Mouse (Mus musculus) limb, embryonic 13.5 days (tissue): ENCODE measurements around the gene Ebf1. TPM values are rescaled to one million over a fixed set of nuclear protein-coding genes. Genes with fewer than 3 reads are reported as not detected.

Experiments
- ATAC-seq: fragments of 200-750 bp; cut with Nextera tagmentation; 2 replicates; pipeline ENCODE4 v1.8.0; 2017; ENCODE audit warnings: low read depth, moderate number of reproducible peaks, moderate TSS enrichment; ENCODE audit not compliant: low FRiP score
- H3K27ac ChIP-seq: fragments of 300-500 bp; sonication (generic); 2 replicates; pipeline ENCODE4 v1.5.1; 2015; ENCODE audit warnings: inconsistent platforms, mild to moderate bottlenecking, moderate library complexity
- H3K27me3 ChIP-seq: fragments of 300-500 bp; sonication (generic); 2 replicates; pipeline ENCODE4 v1.6.1; 2015; ENCODE audit warnings: mild to moderate bottlenecking, inconsistent platforms
- H3K36me3 ChIP-seq: fragments of 300-500 bp; sonication (generic); 2 replicates; pipeline ENCODE4 v1.6.1; 2015; ENCODE audit warnings: inconsistent platforms, mild to moderate bottlenecking, moderate library complexity
- H3K4me1 ChIP-seq: fragments of 300-500 bp; sonication (generic); 2 replicates; pipeline ENCODE4 v1.6.1; 2015; ENCODE audit warnings: inconsistent platforms
- H3K4me2 ChIP-seq: fragments of 300-500 bp; sonication (generic); replicated peaks from 2 replicates; pipeline ENCODE4 v1.6.1; 2015; ENCODE audit warnings: inconsistent platforms, mild to moderate bottlenecking, moderate library complexity
- H3K4me3 ChIP-seq: fragments of 300-500 bp; sonication (generic); 2 replicates; pipeline ENCODE4 v1.5.1; 2015; ENCODE audit warnings: moderate library complexity, mild to moderate bottlenecking, inconsistent platforms
- H3K9ac ChIP-seq: fragments of 300-500 bp; sonication (generic); 2 replicates; pipeline ENCODE4 v1.6.1; 2015; ENCODE audit warnings: mild to moderate bottlenecking, inconsistent platforms
- H3K9me3 ChIP-seq: fragments of 300-500 bp; sonication (generic); 2 replicates; pipeline ENCODE4 v1.6.1; 2016; ENCODE audit warnings: inconsistent platforms
- WGBS: fragments of 180-500 bp; shearing (Covaris S2); methylation state at CpG from one replicate; pipeline ENCODE4 v1.1.7; 2015; 5-methylcytosine and 5-hydroxymethylcytosine counted together
- polyA plus RNA-seq: library from polyadenylated mRNA; unstranded; fragments of >200 nt; fragmentation: Nextera tagmentation; extraction: Ambion mirVana; gene quantifications from 2 replicates; pipeline ENCODE4 v1.2.1, GENCODE M21; 2015

The Ebf1 gene
- polyA plus RNA-seq, 1 experiment from 2014 or later = 103 TPM

DNA sequence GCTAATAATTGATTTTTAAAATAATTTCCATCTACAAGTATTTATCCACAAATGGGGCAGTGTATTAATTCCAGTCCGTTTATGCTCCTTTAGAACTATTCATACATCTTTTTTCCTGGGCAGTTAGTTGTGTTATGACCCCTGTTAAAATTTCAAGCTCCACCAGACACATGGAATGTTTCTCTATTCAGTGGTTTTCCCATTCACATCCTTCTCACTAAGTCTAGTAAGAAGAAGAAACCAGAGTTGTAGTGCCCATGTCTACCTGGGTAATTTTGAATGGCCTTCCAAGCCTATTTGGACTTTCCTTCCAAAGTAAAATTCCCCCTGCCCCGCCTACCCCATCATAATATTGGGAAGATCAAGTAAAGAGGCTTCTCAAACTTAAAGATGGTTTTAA, 114.6 kb downstream of the Ebf1 start:
- no peak for ATAC-seq

DNA sequence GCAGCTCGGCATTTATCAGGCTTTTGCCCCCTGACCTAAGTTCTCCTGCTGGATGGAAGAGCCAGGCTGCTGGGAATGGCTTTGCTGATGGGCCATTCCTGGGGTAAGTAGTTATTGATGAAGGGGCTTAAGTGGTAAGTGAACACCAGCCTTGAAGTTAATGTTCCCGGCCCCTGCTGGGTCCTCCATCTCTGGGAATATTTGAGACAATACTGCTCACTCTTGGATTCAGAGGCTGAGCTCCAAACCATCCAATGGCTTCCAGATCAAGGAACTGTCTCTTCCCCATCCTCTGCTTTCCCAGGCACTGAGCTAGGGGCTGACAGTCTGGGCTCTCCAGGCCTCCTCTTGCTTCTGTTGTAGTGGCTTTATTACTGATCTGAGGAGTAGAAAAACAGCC, 116.2 kb downstream of the Ebf1 start:
- no peak for ATAC-seq
- no peak overlapping the region for H3K9ac ChIP-seq
- H3K4me3 ChIP-seq = no peak overlapping the region
- H3K27ac ChIP-seq = no peak overlapping the region
- H3K9me3 ChIP-seq = no peaks in the 10 kb centered on the region
- H3K27me3 ChIP-seq = no peaks in the 10 kb centered on the region
- H3K4me2 ChIP-seq = no peak overlapping the region
- no peaks in the 10 kb centered on the region for H3K36me3 ChIP-seq
- 33% methylated on average over 2 of the region's 2 CpGs for whole genome bisulfite sequencing
- H3K4me1 ChIP-seq = peaks cover 7% of the 10 kb centered on the region; the same call in 1 of the 2 replicates

More for the DNA sequence above, 114.6 kb downstream of the Ebf1 start:
- Histone ChIP-seq H3K9me3 (no peaks in the 10 kb centered on the region), H3K36me3 (no peaks in the 10 kb centered on the region), H3K27ac (no peak overlapping the region), H3K4me3 (no peak overlapping the region), H3K9ac (no peak overlapping the region), H3K4me2 (no peak overlapping the region), H3K27me3 (no peaks in the 10 kb centered on the region), H3K4me1 (peaks cover 16% of the 10 kb centered on the region)
- WGBS = 92% methylated on average over 2 of the region's 2 CpGs

DNA sequence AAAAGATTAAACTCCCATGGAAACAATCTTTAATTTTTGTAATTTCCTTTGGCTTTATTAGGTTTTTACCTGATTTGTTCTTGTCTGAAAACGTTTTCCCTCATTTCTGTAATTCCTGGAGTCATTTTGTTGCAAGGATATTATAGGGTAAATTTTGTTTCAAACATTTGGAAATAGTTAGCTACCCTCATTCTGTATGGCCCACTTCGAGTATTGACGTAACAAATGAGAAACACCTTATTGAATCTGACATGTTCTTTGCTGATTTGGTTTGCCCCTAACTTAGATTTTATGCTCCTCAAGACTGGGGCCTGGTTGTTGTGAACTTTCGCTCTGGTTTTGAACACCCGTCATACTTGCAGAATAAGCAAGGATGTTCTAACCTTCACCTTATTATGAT, 120.9 kb downstream of the Ebf1 start:
- H3K27me3 ChIP-seq = no peaks in the 10 kb centered on the region
- WGBS = 45% methylated on average over 5 of the region's 5 CpGs

DNA sequence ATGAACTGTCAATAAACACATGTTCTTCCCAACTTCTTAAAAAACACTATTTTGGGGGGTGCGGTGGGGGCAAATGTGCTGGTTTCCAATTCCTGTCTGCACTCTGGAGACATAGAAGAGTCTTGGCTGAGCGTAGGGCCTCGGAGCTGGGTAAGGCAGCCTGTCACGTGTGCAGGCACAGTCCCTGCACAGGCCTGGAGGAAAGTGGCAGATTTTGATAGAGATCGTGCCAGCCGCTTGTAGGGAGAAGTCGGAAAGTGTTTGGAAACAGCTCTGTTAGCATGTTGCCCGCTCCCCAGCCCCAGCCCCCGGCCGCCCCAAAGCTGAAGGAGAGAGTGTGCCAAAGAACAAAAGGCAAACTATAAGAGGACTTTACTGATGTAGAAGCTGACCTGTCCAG, 121.7 kb downstream of the Ebf1 start:
- Histone ChIP-seq H3K4me1 (peaks cover 34% of the 10 kb centered on the region), H3K9ac (no peak overlapping the region), H3K27me3 (no peaks in the 10 kb centered on the region), H3K9me3 (no peaks in the 10 kb centered on the region), H3K4me3 (no peak overlapping the region), H3K27ac (no peak overlapping the region), H3K36me3 (no peaks in the 10 kb centered on the region), H3K4me2 (peak overlapping the region; percentile 16; the same call in 1 of the 2 replicates)
- WGBS = 24% methylated on average over 10 of the region's 10 CpGs
- 0 out of 2 replicates have a peak, but pooled peaks have one; percentile 59 for ATAC-seq

More for the DNA sequence above, 120.9 kb downstream of the Ebf1 start:
- H3K36me3 ChIP-seq = no peaks in the 10 kb centered on the region
- no peaks in the 10 kb centered on the region for H3K9me3 ChIP-seq
- ATAC-seq = no peak
- no peak overlapping the region for H3K27ac ChIP-seq
- H3K4me3 ChIP-seq = no peak overlapping the region
- no peak overlapping the region for H3K4me2 ChIP-seq
- H3K9ac ChIP-seq = no peak overlapping the region
- peaks cover 33% of the 10 kb centered on the region for H3K4me1 ChIP-seq

DNA sequence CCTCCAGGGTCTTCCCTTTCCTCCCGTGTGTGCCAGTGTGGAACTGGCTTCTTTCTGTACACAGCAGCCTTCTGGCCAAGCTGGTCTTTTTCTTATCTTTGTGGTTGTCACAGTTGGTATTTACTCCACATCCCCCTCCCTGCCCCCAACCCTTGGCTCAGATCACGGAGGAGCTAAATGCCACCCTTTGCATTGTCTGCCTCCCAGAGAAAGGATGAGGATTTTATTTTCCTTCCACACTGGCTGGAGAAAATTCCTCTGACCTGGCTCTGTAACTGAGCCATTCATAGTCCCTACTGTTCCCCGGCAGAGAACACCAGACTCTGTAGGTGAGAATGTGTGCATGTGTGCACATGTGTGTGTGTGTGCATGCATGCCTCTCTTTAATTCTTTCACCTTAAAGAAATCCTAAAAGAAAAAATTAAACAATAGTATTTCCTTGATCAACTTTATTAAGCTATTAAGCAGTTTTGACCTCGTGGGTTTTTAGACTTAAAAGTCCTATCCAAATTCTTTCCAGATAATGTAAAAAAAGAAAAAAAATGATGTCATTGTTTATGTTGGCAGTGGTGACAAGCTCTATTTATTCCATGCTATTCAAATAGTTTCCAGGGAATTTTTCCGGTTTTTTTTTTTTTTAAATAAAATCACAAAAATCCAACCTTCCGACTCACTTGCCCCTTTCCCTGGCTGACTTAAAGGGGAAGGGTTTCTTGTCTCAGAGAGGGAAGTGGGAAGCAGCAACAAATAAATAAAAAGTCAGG, 123.3 kb downstream of the Ebf1 start:
- H3K4me3 ChIP-seq = no peak overlapping the region
- no peak; the same call in 1 of the 2 replicates for ATAC-seq
- peak overlapping the region; percentile 28; the same call in 1 of the 2 replicates for H3K27ac ChIP-seq
- no peak overlapping the region for H3K9ac ChIP-seq
- 23% methylated on average over 6 of the region's 6 CpGs for WGBS
- H3K27me3 ChIP-seq = no peaks in the 10 kb centered on the region
- H3K4me2 ChIP-seq = 0 out of 2 replicates have a peak overlapping the region, but pooled peaks have one; percentile 1
- H3K9me3 ChIP-seq = no peaks in the 10 kb centered on the region
- H3K36me3 ChIP-seq = no peaks in the 10 kb centered on the region
- H3K4me1 ChIP-seq = peaks cover 42% of the 10 kb centered on the region

DNA sequence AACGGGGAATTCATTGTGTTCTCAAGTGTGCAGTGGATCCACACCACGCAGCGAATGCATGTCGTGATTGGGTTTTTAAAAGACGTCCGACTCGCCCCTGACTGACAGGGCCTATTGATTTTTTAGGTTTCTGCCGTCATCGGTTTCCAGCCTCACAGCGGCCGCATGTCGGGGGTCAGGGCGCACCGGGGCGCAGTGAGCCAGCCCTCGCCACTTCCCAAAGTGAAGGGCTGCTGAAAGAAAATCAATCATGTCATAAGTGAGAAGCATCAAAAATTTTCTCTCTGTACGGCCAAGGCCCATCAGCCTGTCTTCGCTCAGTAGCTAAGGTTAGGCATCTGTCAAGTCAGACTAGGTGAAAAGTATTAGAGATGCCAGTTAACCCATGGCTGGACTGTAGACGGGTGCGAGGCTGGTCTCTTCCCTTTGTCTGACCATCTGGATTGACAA, 124.0 kb downstream of the Ebf1 start:
- H3K4me2 ChIP-seq = 0 out of 2 replicates have a peak overlapping the region, but pooled peaks have one; percentile 1
- no peak for ATAC-seq
- 69% methylated on average over 20 of the region's 20 CpGs for WGBS

DNA sequence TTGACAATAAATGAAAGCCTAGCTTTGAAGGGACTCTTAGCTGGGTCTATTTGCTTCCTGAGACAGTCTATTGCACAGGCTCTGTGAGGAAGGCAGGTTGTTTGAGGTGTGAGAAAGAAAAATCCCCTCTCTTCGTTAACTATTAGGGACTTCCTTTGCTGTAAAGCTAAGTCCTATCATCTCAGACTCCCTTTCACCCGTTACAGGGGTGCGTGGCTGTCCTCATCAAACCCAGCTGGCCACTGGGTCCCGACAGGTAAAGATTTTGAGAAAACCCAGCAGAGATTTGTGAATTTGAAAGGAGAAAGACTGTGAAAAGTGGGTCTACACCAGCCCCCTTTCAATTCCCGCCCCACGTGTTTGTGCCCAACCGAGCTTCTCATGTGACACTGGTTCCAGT, 127.3 kb downstream of the Ebf1 start:
- H3K4me3 ChIP-seq = no peak overlapping the region
- 45% methylated on average over 7 of the region's 7 CpGs for WGBS
- H3K4me2 ChIP-seq = no peak overlapping the region
- H3K4me1 ChIP-seq = peaks cover 36% of the 10 kb centered on the region
- ATAC-seq = no peak
- H3K9ac ChIP-seq = no peak overlapping the region
- H3K27me3 ChIP-seq = no peaks in the 10 kb centered on the region
- no peaks in the 10 kb centered on the region for H3K9me3 ChIP-seq
- H3K36me3 ChIP-seq = no peaks in the 10 kb centered on the region
- H3K27ac ChIP-seq = no peak overlapping the region

More for the DNA sequence above, 124.0 kb downstream of the Ebf1 start:
- Histone ChIP-seq H3K4me3 (no peak overlapping the region), H3K9me3 (no peaks in the 10 kb centered on the region), H3K4me1 (peaks cover 42% of the 10 kb centered on the region), H3K27me3 (no peaks in the 10 kb centered on the region), H3K9ac (no peak overlapping the region), H3K27ac (peak overlapping the region; percentile 4; the same call in 1 of the 2 replicates), H3K36me3 (no peaks in the 10 kb centered on the region)

DNA sequence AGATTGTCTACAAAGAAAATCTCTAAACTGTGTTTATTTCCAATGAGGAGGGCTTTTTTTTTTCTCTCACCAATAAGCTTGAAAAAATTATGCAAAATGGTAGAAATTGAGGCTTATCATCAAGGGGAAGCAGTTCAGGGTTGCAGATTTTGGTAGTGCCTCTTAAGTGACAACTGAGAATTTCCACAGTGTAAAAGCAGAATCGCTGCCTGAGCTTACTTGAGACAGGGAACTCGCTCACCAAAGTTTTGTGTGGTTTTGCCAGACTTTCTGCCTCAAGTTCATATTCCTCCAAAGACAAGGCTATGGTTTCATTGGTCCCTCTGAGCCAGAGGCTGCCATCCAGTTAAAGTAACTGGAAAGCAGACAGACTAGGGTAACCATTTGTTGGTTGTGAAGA, 128.8 kb downstream of the Ebf1 start:
- Histone ChIP-seq H3K27me3 (no peaks in the 10 kb centered on the region; the same call in 1 of the 2 replicates), H3K36me3 (no peaks in the 10 kb centered on the region), H3K4me3 (no peak overlapping the region), H3K27ac (no peak overlapping the region), H3K9me3 (no peaks in the 10 kb centered on the region), H3K4me1 (peaks cover 26% of the 10 kb centered on the region), H3K9ac (no peak overlapping the region), H3K4me2 (no peak overlapping the region)
- no peak for ATAC-seq
- WGBS = 82% methylated on average over 2 of the region's 2 CpGs

DNA sequence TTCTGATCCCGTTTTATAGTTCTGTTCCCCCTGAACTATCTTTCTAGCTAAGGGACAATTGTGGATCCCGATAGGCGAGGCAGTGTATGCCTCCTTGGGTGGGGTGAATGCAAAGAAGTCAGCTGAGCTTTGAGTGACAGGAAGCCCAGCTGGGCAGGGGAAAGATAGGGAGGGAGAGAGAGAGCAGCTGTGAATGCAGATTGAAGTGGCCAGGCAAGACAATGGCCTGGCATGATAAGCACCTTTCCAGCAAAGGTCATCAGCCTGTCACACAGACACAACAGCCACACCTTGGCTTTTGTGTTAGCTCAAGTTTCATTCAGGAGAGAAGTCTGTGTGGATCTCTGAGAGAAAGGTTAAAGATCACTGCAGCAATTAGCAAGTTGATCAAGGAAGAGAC, 129.6 kb downstream of the Ebf1 start:
- Histone ChIP-seq H3K4me1 (peaks cover 20% of the 10 kb centered on the region), H3K4me2 (no peak overlapping the region), H3K4me3 (no peak overlapping the region), H3K27ac (no peak overlapping the region), H3K36me3 (no peaks in the 10 kb centered on the region), H3K27me3 (no peaks in the 10 kb centered on the region; the same call in 1 of the 2 replicates), H3K9ac (no peak overlapping the region), H3K9me3 (no peaks in the 10 kb centered on the region)
- ATAC-seq = no peak
- WGBS = 50% methylated on average over 3 of the region's 3 CpGs

DNA sequence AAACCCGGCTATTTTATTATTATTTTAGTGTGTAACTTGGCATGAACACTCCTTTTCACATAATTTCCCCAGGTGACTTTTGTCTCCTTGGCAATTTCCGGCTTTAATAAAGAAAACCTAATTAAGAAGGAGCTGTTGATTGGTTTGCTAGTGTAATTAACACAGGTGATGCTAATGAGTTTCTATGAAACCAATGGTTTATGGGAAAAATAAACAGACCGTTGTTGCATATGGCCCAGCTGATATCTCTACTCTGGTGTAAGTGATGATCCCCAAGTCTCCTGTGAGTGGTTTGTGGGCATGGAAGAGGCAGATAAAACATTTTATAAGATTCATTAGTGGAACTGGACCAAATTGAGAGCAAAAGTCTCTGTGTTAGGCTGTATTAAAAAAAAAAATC, 132.2 kb downstream of the Ebf1 start:
- Histone ChIP-seq H3K4me1 (peaks cover 13% of the 10 kb centered on the region), H3K9me3 (no peaks in the 10 kb centered on the region), H3K27ac (no peak overlapping the region), H3K36me3 (no peaks in the 10 kb centered on the region), H3K9ac (no peak overlapping the region), H3K4me2 (no peak overlapping the region), H3K27me3 (no peaks in the 10 kb centered on the region; the same call in 1 of the 2 replicates), H3K4me3 (no peak overlapping the region)
- WGBS = 57% methylated on average over 3 of the region's 3 CpGs
- ATAC-seq = no peak

DNA sequence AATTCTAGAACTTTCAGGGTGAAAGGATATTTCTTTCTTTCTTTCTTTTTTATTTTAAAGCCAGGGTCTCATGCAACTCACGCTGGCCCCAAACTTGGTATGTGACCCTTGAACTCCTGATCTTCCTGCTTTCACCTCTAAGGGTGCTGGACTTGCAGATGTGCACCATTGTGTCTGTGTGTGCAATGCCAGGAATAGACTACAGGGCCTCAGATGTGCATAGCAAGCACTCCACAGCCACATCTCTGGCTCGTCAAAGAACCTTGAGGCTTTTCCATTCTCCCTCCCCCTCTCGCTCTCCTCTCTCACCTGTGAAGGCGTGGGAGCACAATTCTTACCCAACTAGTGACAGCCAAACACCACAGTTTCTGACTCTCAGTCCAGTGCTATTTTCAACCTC, 137.2 kb downstream of the Ebf1 start:
- WGBS = 82% methylated on average over 4 of the region's 4 CpGs

DNA sequence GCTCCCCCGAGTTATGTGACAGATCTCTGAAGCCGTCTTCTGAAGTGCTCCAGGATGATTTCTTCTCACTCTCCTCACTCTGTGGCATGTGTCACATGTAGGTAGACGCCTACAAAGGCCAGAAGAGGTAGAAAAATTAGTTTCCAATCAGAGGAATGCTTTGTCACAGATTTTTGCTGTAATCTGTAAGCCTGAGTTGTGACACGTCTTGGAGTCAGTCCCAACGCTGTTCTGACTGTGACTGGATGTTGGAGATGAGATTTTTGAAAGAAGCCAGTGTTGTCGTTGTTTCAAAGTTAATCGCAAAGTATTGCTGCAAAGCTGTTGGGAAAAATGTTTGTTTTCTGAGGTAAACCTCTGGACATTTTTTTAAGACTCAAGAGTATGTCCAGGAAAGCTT, 139.2 kb downstream of the Ebf1 start:
- ATAC-seq = no peak
- H3K4me3 ChIP-seq = no peak overlapping the region
- H3K27ac ChIP-seq = no peak overlapping the region

More for the DNA sequence above, 137.2 kb downstream of the Ebf1 start:
- Histone ChIP-seq H3K9ac (no peak overlapping the region), H3K4me1 (0 out of 2 replicates have a peak, but pooled peaks cover 9% of the 10 kb centered on the region), H3K4me2 (no peak overlapping the region), H3K36me3 (no peaks in the 10 kb centered on the region), H3K4me3 (no peak overlapping the region), H3K27ac (no peak overlapping the region), H3K9me3 (no peaks in the 10 kb centered on the region), H3K27me3 (no peaks in the 10 kb centered on the region; the same call in 1 of the 2 replicates)
- no peak for ATAC-seq

More for the DNA sequence above, 139.2 kb downstream of the Ebf1 start:
- H3K27me3 ChIP-seq = no peaks in the 10 kb centered on the region
- no peak overlapping the region for H3K4me2 ChIP-seq
- WGBS = 83% methylated on average over 7 of the region's 7 CpGs
- no peaks in the 10 kb centered on the region for H3K36me3 ChIP-seq
- peaks cover 14% of the 10 kb centered on the region for H3K4me1 ChIP-seq
- no peaks in the 10 kb centered on the region for H3K9me3 ChIP-seq
- no peak overlapping the region for H3K9ac ChIP-seq
